Mouse (Mus musculus) bone marrow, adult 2 months (tissue): Measurements from ENCODE around the gene Slc9a4.

Source experiments
- CTCF ChIP-seq: fragments of 200-500 bp; IDR thresholded peaks from 2 replicates; pipeline ENCODE4 v1.5.1; 2011; ENCODE audit warnings: low read length, control low read depth; ENCODE audit not compliant: control insufficient read depth, insufficient read depth
- POLR2A ChIP-seq: fragments of 200-500 bp; IDR thresholded peaks from 2 replicates; pipeline ENCODE4 v1.6.1; 2011; ENCODE audit warnings: low read depth, mild to moderate bottlenecking, control low read depth, low read length, borderline replicate concordance; ENCODE audit not compliant: control insufficient read depth

GRCm38 (mm10) chr1:40632407-40633062 lies 52.7 kb downstream of the Slc9a4 start:
- TF ChIP-seq CTCF: no peak
- TF ChIP-seq POLR2A: no peak
